Mouse (Mus musculus) lung, embryonic 16.5 days (tissue): Measurements from ENCODE around the gene Scamp1. TPM values are rescaled to one million over a fixed set of nuclear protein-coding genes. Genes with fewer than 3 reads are reported as not detected.

Experiments
- ATAC-seq: fragments of 200-750 bp; cut with Nextera tagmentation; 2 replicates; pipeline ENCODE4 v1.8.0; 2017; ENCODE audit warnings: low read depth, mild to moderate bottlenecking, moderate library complexity
- H3K27ac ChIP-seq: fragments of 300-500 bp; sonication (generic); 2 replicates; pipeline ENCODE4 v1.5.1; 2014; ENCODE audit warnings: mild to moderate bottlenecking, control low read depth, low read length
- H3K27me3 ChIP-seq: fragments of 300-500 bp; sonication (generic); 2 replicates; pipeline ENCODE4 v1.6.1; 2014; ENCODE audit warnings: low read depth, low read length, mixed read lengths; ENCODE audit not compliant: control insufficient read depth, insufficient read depth
- H3K36me3 ChIP-seq: fragments of 300-500 bp; sonication (generic); 2 replicates; pipeline ENCODE4 v1.6.1; 2014; ENCODE audit warnings: low read length; ENCODE audit not compliant: control insufficient read depth, insufficient read depth
- H3K4me1 ChIP-seq: fragments of 300-500 bp; sonication (generic); replicated peaks from 2 replicates; pipeline ENCODE4 v1.6.1; 2014; ENCODE audit warnings: low read length, mixed read lengths; ENCODE audit not compliant: control insufficient read depth, insufficient read depth
- H3K4me2 ChIP-seq: fragments of 300-500 bp; sonication (generic); 2 replicates; pipeline ENCODE4 v1.6.1; 2014; ENCODE audit warnings: low read depth, low read length, control low read depth
- H3K4me3 ChIP-seq: fragments of 300-500 bp; sonication (generic); 2 replicates; pipeline ENCODE4 v1.5.1; 2014; ENCODE audit warnings: mild to moderate bottlenecking, low read length, control low read depth
- H3K9ac ChIP-seq: fragments of 300-500 bp; sonication (generic); 2 replicates; pipeline ENCODE4 v1.6.1; 2014; ENCODE audit warnings: low read length, control low read depth
- H3K9me3 ChIP-seq: fragments of 300-500 bp; sonication (generic); 2 replicates; pipeline ENCODE4 v1.6.1; 2016; ENCODE audit warnings: low read length; ENCODE audit not compliant: control insufficient read depth
- WGBS: fragments of 180-500 bp; shearing (Covaris S2); extraction: QIAGEN DNeasy Blood & Tissue Kit; methylation state at CpG from one replicate; pipeline ENCODE4 v1.1.7; 2014; 5-methylcytosine and 5-hydroxymethylcytosine counted together
- polyA plus RNA-seq: library from polyadenylated mRNA; unstranded; fragments of >200 nt; fragmentation: Nextera tagmentation; extraction: Ambion mirVana; gene quantifications from 2 replicates; pipeline ENCODE4 v1.2.1, GENCODE M21; 2015

Gene Scamp1
- polyA plus RNA-seq, 1 experiment from 2014 or later, result 33.0 TPM

- no peak overlapping the region for H3K27ac ChIP-seq
- no peak overlapping the region for H3K9ac ChIP-seq
- 70% methylated on average over 14 of the region's 14 CpGs for WGBS
- peaks cover 8% of the 10 kb centered on the region; the same call in 1 of the 2 replicates for H3K36me3 ChIP-seq
- no peak overlapping the region for H3K4me2 ChIP-seq
- no peak overlapping the region for H3K4me3 ChIP-seq
- H3K9me3 ChIP-seq, result no peaks in the 10 kb centered on the region
- H3K4me1 ChIP-seq, result no peaks in the 10 kb centered on the region
- no peak for ATAC-seq
- H3K27me3 ChIP-seq, result no peaks in the 10 kb centered on the region
Observed at GRCm38 (mm10) chr13:94223609-94224008, 62.0 kb downstream of the Scamp1 start.

- H3K4me2 ChIP-seq, result no peak overlapping the region
- no peaks in the 10 kb centered on the region for H3K4me1 ChIP-seq
- H3K36me3 ChIP-seq, result peaks cover 13% of the 10 kb centered on the region
- 79% methylated on average over 2 of the region's 2 CpGs for WGBS
- no peak overlapping the region for H3K4me3 ChIP-seq
- H3K27ac ChIP-seq, result no peak overlapping the region
- peaks cover 2% of the 10 kb centered on the region; the same call in 1 of the 2 replicates for H3K9me3 ChIP-seq
- ATAC-seq, result no peak
- no peak overlapping the region for H3K9ac ChIP-seq
- H3K27me3 ChIP-seq, result no peaks in the 10 kb centered on the region
Observed at GRCm38 (mm10) chr13:94212716-94213115, 72.9 kb downstream of the Scamp1 start.

DNA sequence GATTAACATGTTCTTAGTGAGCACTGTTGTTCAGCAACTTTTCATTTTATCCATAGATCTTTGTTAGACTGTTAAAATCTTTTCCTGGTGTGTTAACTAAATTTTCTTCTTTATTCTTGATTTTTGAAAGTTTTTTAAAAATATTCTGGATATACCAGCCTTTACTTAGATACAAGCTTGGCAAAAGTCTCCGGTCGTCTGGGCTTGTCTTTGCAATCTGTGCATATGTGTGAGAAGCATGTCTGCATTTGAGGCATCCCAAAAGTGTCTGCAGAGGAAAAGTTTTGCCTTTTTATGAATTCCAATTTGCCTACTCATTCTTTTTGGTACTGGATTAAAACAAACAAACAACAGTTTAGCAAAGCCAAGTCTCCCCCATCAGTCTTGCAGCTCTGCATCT is 73.5 kb downstream of the Scamp1 start:
- Histone ChIP-seq H3K4me2 (no peak overlapping the region), H3K4me1 (no peaks in the 10 kb centered on the region), H3K27me3 (no peaks in the 10 kb centered on the region), H3K9me3 (peaks cover 2% of the 10 kb centered on the region; the same call in 1 of the 2 replicates), H3K9ac (no peak overlapping the region), H3K27ac (no peak overlapping the region), H3K4me3 (no peak overlapping the region), H3K36me3 (peaks cover 13% of the 10 kb centered on the region)
- ATAC-seq, result no peak
- 94% methylated on average over 2 of the region's 2 CpGs for WGBS

- H3K9ac ChIP-seq, result no peak overlapping the region
- no peak overlapping the region for H3K27ac ChIP-seq
- H3K9me3 ChIP-seq, result peaks cover 2% of the 10 kb centered on the region; the same call in 1 of the 2 replicates
- 47% methylated on average over 6 of the region's 6 CpGs for WGBS
- H3K27me3 ChIP-seq, result no peaks in the 10 kb centered on the region
- no peak overlapping the region for H3K4me3 ChIP-seq
- H3K36me3 ChIP-seq, result peaks cover 13% of the 10 kb centered on the region
- ATAC-seq, result no peak; the same call in 1 of the 2 replicates
- H3K4me1 ChIP-seq, result no peaks in the 10 kb centered on the region
- H3K4me2 ChIP-seq, result no peak overlapping the region
Observed at GRCm38 (mm10) chr13:94211236-94212119, 74.2 kb downstream of the Scamp1 start.

GRCm38 (mm10) chr13:94208892-94209291 is 76.8 kb downstream of the Scamp1 start:
- Histone ChIP-seq H3K4me3 (no peak overlapping the region), H3K9ac (no peak overlapping the region), H3K9me3 (peaks cover 2% of the 10 kb centered on the region; the same call in 1 of the 2 replicates), H3K4me2 (no peak overlapping the region), H3K36me3 (peaks cover 16% of the 10 kb centered on the region), H3K4me1 (no peaks in the 10 kb centered on the region), H3K27ac (no peak overlapping the region), H3K27me3 (no peaks in the 10 kb centered on the region)
- no peak for ATAC-seq

GRCm38 (mm10) chr13:94207973-94208372 is 77.7 kb downstream of the Scamp1 start:
- 94% methylated on average over 16 of the region's 16 CpGs for WGBS
- no peak overlapping the region for H3K4me2 ChIP-seq
- H3K9me3 ChIP-seq, result peaks cover 2% of the 10 kb centered on the region; the same call in 1 of the 2 replicates
- H3K27ac ChIP-seq, result no peak overlapping the region
- no peak overlapping the region for H3K4me3 ChIP-seq
- no peak for ATAC-seq
- H3K4me1 ChIP-seq, result no peaks in the 10 kb centered on the region
- H3K36me3 ChIP-seq, result peaks cover 17% of the 10 kb centered on the region
- no peaks in the 10 kb centered on the region for H3K27me3 ChIP-seq
- H3K9ac ChIP-seq, result no peak overlapping the region

- Histone ChIP-seq H3K27me3 (no peaks in the 10 kb centered on the region), H3K4me3 (no peak overlapping the region), H3K4me1 (peaks cover 2% of the 10 kb centered on the region; the same call in 1 of the 2 replicates), H3K9ac (no peak overlapping the region), H3K9me3 (peaks cover 2% of the 10 kb centered on the region; the same call in 1 of the 2 replicates), H3K4me2 (no peak overlapping the region), H3K36me3 (peaks cover 17% of the 10 kb centered on the region), H3K27ac (no peak overlapping the region)
- 8% methylated on average over 6 of the region's 6 CpGs for WGBS
- peak; percentile 76; the same call in 1 of the 2 replicates for ATAC-seq
Observed at GRCm38 (mm10) chr13:94205234-94205633, 80.4 kb downstream of the Scamp1 start.

GRCm38 (mm10) chr13:94199829-94200228 is 85.8 kb downstream of the Scamp1 start:
- Histone ChIP-seq H3K27me3 (no peaks in the 10 kb centered on the region), H3K27ac (no peak overlapping the region), H3K4me3 (no peak overlapping the region), H3K4me1 (peaks cover 4% of the 10 kb centered on the region; the same call in 1 of the 2 replicates), H3K36me3 (peaks cover 6% of the 10 kb centered on the region; the same call in 1 of the 2 replicates), H3K9ac (no peak overlapping the region), H3K9me3 (no peaks in the 10 kb centered on the region), H3K4me2 (no peak overlapping the region)
- WGBS, result 50% methylated on average over 8 of the region's 8 CpGs
- no peak for ATAC-seq

DNA sequence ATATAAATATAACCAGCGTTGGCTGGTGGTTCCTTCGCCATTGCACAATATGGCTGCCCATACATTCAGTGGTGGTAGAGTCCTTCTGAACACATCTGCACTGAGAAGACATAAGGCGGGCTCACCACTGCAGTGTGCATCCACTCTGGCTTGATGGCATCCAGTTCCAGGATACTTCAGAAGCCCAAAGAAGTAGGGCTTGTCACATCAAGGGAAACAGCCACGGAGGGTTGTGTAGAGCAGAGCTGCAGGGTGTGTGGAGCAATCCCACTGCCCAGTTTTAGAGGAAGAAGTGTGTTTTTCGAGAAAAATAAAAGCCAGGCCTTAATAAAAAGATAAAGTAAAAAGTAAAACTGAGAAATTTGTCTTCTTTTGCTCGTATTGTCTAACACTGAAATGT is 87.0 kb downstream of the Scamp1 start:
- Histone ChIP-seq H3K27ac (no peak overlapping the region), H3K4me2 (no peak overlapping the region), H3K4me1 (peaks cover 4% of the 10 kb centered on the region; the same call in 1 of the 2 replicates), H3K4me3 (no peak overlapping the region), H3K9me3 (no peaks in the 10 kb centered on the region), H3K9ac (no peak overlapping the region), H3K27me3 (no peaks in the 10 kb centered on the region), H3K36me3 (peaks cover 3% of the 10 kb centered on the region; the same call in 1 of the 2 replicates)
- WGBS, result 81% methylated on average over 6 of the region's 6 CpGs
- no peak for ATAC-seq
